Mouse (Mus musculus): ENCODE results near the gene Muc13.

DNA sequence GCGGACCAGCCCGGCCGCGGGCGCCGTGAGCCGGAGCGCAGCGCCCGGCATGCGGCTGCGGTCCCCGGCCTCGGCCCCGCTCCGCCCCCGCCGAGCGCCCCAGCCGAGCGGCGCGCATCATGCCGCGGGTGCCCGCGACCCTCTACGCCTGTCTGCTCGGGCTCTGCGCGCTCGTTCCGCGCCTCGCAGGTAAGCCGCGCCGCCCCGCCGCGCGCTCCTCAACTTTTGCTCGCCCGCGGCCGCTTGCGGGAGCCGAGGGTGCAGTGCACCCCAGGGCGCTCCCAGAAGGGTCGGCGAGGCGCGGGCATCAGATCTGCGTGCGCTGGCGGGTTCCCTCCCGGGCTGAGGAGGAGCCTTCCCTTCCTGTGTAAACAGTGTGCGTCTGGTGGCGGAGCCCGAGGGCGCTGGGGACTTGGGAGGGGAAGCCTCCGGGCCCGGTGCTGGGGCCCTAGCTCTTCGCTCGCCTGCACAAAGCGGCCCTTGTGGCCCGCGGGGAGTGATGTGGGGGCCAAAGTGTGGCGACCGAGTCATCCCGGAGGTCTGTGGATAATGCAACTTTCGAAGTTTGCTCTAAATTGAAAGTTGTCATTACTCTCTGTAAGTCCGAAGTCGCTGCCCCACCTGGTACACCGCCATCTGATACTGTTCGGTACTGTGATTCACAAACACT lies 36.1 kb downstream of the Muc13 start:
- TF ChIP-seq CTCF (IDR thresholded peaks at IDR 0.05; ENCODE audit: borderline replicate concordance, control insufficient read depth, extremely low read depth, insufficient read depth, low read length, poor library complexity) (no peak), POLR2A (IDR thresholded peaks at IDR 0.05; ENCODE audit: control insufficient read depth, extremely low read depth, insufficient read depth, low read length, poor library complexity) (no peak)
